Mouse (Mus musculus): ENCODE measurements around the gene Gna14. TPM values are rescaled to one million over a fixed set of nuclear protein-coding genes. Genes with fewer than 3 reads are reported as not detected.

Gene Gna14
- polyA plus RNA-seq, 1 experiment from 2014 or later: 2.6 TPM

- no peak overlapping the region for H3K27ac ChIP-seq (replicated peaks)
- H3K4me3 ChIP-seq (replicated peaks): no peak overlapping the region
- peak overlapping the region; percentile 23 for H3K9ac ChIP-seq (replicated peaks)
- 12% methylated on average over 9 of the region's 9 CpGs for WGBS
- H3K4me2 ChIP-seq: peak overlapping the region; percentile 34
- H3K36me3 ChIP-seq: no peaks in the 10 kb centered on the region
- H3K4me1 ChIP-seq: peaks cover 7% of the 10 kb centered on the region
- no peaks in the 10 kb centered on the region for H3K9me3 ChIP-seq (replicated peaks)
- H3K27me3 ChIP-seq (replicated peaks): no peaks in the 10 kb centered on the region
- ATAC-seq (ENCODE audit: low FRiP score): peak; percentile 89
These were observed 163.9 kb downstream of the Gna14 start for GRCm38 (mm10) chr19:16599298-16599970.

GRCm38 (mm10) chr19:16602026-16602425, 166.5 kb downstream of the Gna14 start:
- no peak for ATAC-seq (ENCODE audit: low FRiP score)
- H3K36me3 ChIP-seq: no peaks in the 10 kb centered on the region
- no peaks in the 10 kb centered on the region for H3K9me3 ChIP-seq (replicated peaks)
- peaks cover 7% of the 10 kb centered on the region for H3K4me1 ChIP-seq
- H3K27ac ChIP-seq (replicated peaks): no peak overlapping the region
- 81% methylated on average over 8 of the region's 8 CpGs for WGBS
- H3K4me3 ChIP-seq (replicated peaks): no peak overlapping the region
- H3K9ac ChIP-seq (replicated peaks): no peak overlapping the region
- no peaks in the 10 kb centered on the region for H3K27me3 ChIP-seq (replicated peaks)
- H3K4me2 ChIP-seq: no peak overlapping the region

GRCm38 (mm10) chr19:16607634-16608033, 172.1 kb downstream of the Gna14 start:
- no peak overlapping the region for H3K4me3 ChIP-seq (replicated peaks)
- H3K9me3 ChIP-seq (replicated peaks): no peaks in the 10 kb centered on the region
- H3K36me3 ChIP-seq: no peaks in the 10 kb centered on the region
- no peak overlapping the region for H3K4me2 ChIP-seq
- H3K27ac ChIP-seq (replicated peaks): no peak overlapping the region
- no peaks in the 10 kb centered on the region for H3K4me1 ChIP-seq
- H3K9ac ChIP-seq (replicated peaks): no peak overlapping the region
- whole genome bisulfite sequencing: 93% methylated on average over 6 of the region's 6 CpGs
- no peak for ATAC-seq (ENCODE audit: low FRiP score)
- no peaks in the 10 kb centered on the region for H3K27me3 ChIP-seq (replicated peaks)

- H3K4me2 ChIP-seq: no peak overlapping the region
- no peak for ATAC-seq (ENCODE audit: low FRiP score)
- no peaks in the 10 kb centered on the region for H3K36me3 ChIP-seq
- H3K9ac ChIP-seq (replicated peaks): no peak overlapping the region
- H3K27ac ChIP-seq (replicated peaks): no peak overlapping the region
- 0 out of 2 replicates have a peak, but pooled peaks cover 2% of the 10 kb centered on the region for H3K4me1 ChIP-seq
- no peaks in the 10 kb centered on the region for H3K27me3 ChIP-seq (replicated peaks)
- no peak overlapping the region for H3K4me3 ChIP-seq (replicated peaks)
- WGBS: 86% methylated on average over 4 of the region's 4 CpGs
- H3K9me3 ChIP-seq (replicated peaks): no peaks in the 10 kb centered on the region
These were observed 187.6 kb downstream of the Gna14 start for GRCm38 (mm10) chr19:16623154-16623553.

GRCm38 (mm10) chr19:16624994-16625393, 189.4 kb downstream of the Gna14 start:
- Histone ChIP-seq H3K4me3 (replicated peaks) (no peak overlapping the region), H3K27me3 (replicated peaks) (no peaks in the 10 kb centered on the region), H3K9me3 (replicated peaks) (no peaks in the 10 kb centered on the region), H3K9ac (replicated peaks) (no peak overlapping the region), H3K27ac (replicated peaks) (no peak overlapping the region), H3K4me2 (no peak overlapping the region), H3K4me1 (0 out of 2 replicates have a peak, but pooled peaks cover 2% of the 10 kb centered on the region), H3K36me3 (no peaks in the 10 kb centered on the region)
- ATAC-seq (ENCODE audit: low FRiP score): no peak

- no peak overlapping the region for H3K27ac ChIP-seq (replicated peaks)
- no peak overlapping the region for H3K4me3 ChIP-seq (replicated peaks)
- no peaks in the 10 kb centered on the region for H3K36me3 ChIP-seq
- no peaks in the 10 kb centered on the region for H3K27me3 ChIP-seq (replicated peaks)
- H3K4me2 ChIP-seq: no peak overlapping the region
- 0 out of 2 replicates have a peak, but pooled peaks have one; percentile 8 for ATAC-seq (ENCODE audit: low FRiP score)
- H3K4me1 ChIP-seq: 0 out of 2 replicates have a peak, but pooled peaks cover 2% of the 10 kb centered on the region
- no peaks in the 10 kb centered on the region for H3K9me3 ChIP-seq (replicated peaks)
- WGBS: 22% methylated on average over 14 of the region's 14 CpGs
- no peak overlapping the region for H3K9ac ChIP-seq (replicated peaks)
These were observed 190.2 kb downstream of the Gna14 start for GRCm38 (mm10) chr19:16625610-16626395.
